Mouse (Mus musculus) gastrocnemius, adult 8-10 months (tissue): ENCODE results near the gene Ntng2. TPM values are rescaled to one million over a fixed set of nuclear protein-coding genes. Genes with fewer than 3 reads are reported as not detected.

Experiments
- DNase-seq, 2 experiments: peaks; one replicate each; pipeline ENCODE4 v3.0.0; 2022; ENCODE audit warnings: low spot score in 2 of 2
- total RNA-seq, 4 experiments: library from RNA; stranded (reverse); gene quantifications; 2 replicates each; pipeline ENCODE4 v1.2.4; 2022

Gene Ntng2
- total RNA-seq: 10 to 100 TPM; 16.7 to 30.4 (median 26.0) TPM

- peak in 1 of 2 experiments; percentile 31 for DNase-seq
Observed at GRCm38 (mm10) chr2:29252599-29253204, at the start of gene Ntng2. Gene Ntng2, minus strand, starts transcription at chr2:29253005.

GRCm38 (mm10) chr2:29295557-29295956 lies 42.8 kb upstream of the Ntng2 start:
- no peak for DNase-seq

- DNase-seq: no peak
Observed at GRCm38 (mm10) chr2:29287651-29288050, 34.8 kb upstream of the Ntng2 start.

DNA sequence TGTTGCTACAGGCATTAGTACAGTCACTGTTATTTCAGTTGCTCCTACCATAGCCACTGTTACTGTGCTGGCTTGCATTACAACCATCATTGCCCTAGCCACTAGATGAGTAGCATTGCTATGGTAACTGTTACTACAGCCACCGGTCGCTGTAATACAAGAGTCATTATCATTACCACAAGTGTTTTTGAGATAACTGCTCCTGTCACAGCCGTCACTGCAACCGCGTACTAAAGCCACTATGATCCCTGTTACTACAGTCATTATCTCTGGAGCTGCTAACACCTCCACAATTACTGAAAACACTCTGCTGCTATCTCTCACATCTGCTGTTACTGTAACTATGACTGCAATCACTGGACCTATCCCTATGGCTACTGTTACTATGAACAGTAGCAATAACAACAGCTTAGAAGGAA lies 24.9 kb upstream of the Ntng2 start:
- no peak for DNase-seq

DNA sequence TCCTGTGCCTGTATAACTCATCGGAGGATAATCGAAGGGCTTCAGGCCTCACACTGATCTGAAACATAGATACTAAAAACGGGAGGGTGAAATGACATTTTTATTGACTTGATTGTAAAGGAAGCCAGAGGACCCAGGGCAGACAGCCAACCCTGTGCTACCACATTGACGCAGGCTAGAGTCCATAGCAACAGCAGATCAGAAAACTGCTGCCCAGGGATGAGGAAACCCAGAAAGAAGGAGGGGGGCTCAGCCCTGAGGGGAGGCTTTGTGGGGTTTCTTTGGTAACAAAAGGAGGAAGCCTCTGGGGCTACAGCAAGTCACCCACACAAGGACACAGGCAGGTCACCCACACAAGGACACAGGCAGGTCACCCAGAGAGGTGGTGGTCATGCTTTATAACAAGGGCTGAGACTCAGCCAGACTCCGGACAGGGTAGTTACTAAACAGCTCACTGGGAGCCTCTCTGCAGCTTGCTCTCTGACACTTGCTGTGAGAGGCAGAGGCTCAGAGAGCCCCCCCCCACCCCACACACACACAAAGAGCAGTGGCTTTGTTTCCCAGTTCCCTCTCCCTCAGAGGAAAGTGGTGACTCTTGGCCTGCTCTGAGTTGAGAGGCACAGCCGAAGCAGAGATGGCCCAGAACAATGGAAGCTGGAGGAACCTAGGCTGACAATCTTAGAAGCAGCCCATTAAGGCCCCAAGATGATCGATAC lies 19.2 kb upstream of the Ntng2 start:
- DNase-seq: no peak

DNA sequence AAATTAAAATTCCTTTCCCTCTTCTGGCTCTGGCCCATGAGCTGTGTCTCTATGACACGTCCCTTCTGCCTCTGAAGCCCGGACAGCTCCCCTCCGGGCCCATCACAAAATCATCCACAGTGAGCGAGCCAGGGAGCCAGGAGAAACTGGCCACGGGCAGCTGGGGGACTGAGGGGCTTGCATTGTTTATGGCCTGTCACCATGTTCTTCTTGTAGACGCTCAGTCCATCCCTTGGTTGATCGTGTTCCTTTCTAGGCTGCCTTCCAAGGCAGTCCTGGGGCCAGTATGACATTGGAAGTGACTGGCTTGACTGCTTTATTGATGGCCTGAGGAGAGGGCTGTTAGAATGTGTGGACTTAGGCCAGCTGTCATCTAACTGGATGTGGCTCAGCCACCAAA lies 18.3 kb upstream of the Ntng2 start:
- no peak for DNase-seq

DNA sequence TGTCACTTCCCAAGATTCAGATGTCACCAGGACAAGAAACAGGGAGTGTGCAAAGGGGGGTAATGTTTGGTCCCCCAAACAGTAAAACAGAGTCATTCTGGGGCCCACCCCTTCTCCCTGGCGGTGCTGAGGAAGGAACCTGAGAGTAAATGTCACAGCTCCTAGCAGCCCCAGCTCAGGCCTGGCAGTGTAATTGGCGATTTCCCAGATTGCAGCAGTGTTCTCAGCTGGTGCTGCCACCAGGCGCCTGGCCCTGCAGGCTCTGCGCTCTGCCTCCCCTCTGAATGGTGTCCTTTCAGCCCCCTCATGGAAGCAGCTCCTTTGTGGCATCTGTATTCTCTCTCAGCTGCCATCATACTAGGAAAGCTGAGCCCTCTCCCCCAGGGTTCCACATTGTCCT lies 14.0 kb upstream of the Ntng2 start:
- no peak for DNase-seq

- no peak for DNase-seq
Observed at GRCm38 (mm10) chr2:29262436-29262915, 9.7 kb upstream of the Ntng2 start.

GRCm38 (mm10) chr2:29261126-29261525 lies 8.3 kb upstream of the Ntng2 start:
- DNase-seq: peak in 1 of 2 experiments; percentile 58

GRCm38 (mm10) chr2:29253205-29253865 lies 530 bp upstream of the Ntng2 start:
- no peak for DNase-seq

DNA sequence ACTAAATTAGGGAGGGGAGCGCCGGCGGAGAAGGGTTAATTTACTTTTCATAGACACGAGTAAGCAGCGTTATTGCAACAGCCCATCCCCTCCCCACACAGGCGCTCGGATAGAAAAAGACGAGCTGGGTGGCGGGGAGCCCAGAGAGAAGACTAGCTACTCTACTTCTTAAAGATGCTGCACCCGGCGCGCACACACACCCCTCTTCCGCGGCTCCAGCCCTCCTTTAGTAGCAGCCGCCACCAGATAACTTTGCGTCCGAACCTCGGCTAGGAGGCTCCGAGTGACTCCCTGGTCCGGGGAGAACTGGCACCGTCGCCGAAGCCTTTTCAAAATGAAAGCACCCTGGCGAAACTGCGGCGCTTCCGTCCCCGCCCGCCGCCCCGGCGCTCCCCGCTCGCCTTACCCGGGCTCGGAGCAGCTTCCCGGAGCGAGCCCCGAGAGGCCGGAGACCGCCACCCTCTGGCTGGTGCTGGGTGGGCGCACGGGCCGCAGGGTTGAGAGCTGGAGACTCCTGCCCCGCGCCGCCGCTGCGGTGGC lies 676 bp downstream of the Ntng2 start:
- DNase-seq: peak in 1 of 2 experiments; percentile 34

- no peak for DNase-seq
Observed at GRCm38 (mm10) chr2:29251095-29252058, 1.4 kb downstream of the Ntng2 start.

DNA sequence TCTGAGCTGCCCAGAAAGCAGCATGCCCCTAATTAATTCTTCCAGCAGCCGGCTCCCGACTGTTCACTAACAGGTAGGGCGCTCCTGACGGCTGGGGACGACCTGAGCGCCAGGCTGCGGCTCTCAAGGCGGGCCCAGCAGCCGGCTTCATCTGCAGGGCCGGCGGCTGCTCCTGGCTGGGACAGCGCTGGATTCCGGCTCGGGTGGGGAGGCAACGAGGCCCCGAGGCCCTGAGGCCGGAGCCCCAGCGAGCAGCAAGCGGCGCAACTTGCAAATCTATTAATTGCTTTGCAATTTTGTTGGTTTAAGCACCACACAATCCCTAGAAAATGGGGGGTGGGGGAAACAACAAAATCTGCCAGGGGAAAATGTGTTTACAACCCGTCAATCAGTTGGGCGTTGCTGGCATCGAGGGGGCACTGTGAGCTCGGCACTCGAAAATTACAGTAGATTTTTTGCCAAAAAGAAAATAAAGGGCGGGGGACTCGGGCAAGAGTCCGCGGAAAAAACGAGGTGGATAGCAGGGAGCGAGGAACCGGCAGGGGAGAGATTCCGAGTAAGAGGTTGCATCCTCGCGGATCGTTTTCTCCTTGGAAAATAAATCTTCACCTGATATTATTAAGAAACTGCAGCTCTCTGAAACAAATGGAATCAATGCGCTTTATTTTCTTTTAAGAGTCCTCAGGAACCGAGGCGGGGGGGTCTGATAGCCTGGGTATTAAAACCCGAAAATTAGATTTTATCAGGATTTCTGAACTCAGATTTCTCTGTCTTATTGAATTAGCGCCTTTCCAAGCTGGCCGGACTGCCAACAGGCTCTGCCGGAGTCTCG lies 2.3 kb downstream of the Ntng2 start:
- DNase-seq: no peak

DNA sequence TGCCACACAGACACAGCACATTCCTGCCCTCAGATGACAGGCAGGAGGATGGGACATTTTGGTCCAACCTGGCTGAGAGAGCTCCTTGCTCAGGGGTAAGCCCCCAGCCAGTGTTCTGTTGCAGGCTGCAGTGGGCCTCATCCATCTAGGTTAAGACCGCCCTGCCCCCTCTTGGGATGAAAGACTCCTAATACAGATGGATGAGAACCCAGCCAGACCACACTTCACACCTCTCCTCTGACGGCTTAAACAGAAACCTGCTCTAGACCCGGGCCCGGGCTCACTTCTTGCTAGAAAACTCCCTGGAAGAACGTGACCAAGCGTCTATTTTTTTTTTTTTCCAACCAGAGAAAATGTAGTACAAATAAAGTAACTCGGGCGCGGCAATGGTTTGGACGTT lies 3.0 kb downstream of the Ntng2 start:
- DNase-seq: no peak

DNA sequence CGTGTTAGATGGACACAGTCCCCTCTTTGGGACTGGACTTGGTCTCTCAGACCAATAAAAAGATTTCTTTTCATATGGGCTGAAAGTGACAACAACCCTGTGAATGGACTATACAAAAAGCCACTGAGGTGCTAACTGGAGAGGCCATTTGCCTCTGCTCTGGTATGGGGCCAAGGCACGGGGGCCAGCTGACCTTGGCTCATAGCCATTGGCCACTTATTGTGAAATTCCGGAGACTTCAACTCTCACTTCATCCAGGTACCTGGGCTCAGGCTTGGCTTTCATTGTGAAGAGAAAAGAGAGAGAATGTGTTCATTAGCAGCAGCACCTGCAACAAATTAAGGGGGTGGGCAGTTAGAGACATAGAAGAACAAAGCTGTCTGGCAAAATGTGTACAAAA lies 4.3 kb downstream of the Ntng2 start:
- no peak for DNase-seq

GRCm38 (mm10) chr2:29247386-29247785 lies 5.4 kb downstream of the Ntng2 start:
- no peak for DNase-seq

GRCm38 (mm10) chr2:29246891-29247290 lies 5.9 kb downstream of the Ntng2 start:
- no peak for DNase-seq

DNA sequence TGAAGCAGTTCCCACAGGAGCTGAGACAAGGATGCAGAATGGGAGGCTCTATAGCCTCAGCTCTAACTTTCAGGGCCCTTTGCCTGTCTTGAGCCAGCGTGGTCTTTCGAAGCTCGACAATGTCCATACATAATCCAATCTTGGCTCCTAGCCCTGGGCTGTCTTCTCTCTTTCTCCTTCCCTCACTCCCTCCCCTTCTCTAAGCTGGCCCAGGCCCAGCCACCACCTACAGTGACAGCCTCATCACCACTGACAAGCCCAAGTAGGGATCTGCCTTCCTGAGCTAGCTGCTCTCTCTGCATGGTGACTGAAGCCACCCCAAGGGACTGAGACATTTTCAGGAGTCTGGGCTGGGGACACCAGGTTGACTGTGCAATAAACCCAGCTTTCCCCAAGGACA lies 6.5 kb downstream of the Ntng2 start:
- no peak for DNase-seq

GRCm38 (mm10) chr2:29245341-29245779 lies 7.4 kb downstream of the Ntng2 start:
- peak; percentile 56 to 67 for DNase-seq

DNA sequence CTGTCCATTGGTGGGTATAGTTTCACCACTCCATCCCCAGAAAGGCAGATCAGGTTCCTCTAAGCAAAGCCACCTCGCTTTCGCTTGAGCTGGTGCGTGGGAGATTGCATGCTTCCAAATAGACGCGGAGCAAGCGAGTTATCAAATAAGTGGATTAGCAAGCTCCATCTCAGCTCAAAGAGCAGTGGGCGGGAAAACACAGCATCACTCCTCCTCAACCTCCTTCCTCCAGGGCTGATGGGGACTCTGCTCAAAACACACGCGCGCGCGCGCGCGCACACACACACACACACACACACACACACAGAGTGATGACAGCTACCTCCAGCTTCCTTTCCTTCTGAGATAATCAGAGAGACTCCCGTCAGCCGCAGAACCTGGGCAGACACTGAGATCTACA lies 13.5 kb downstream of the Ntng2 start:
- DNase-seq: no peak
